Mouse (Mus musculus): ENCODE data around the gene Igf2bp3.

GRCm38 (mm10) chr6:49233356-49233755 lies 18.6 kb upstream of the Igf2bp3 start:
- TF ChIP-seq CTCF (IDR thresholded peaks at IDR 0.05; ENCODE audit: low read depth) (peak; percentile 64), EP300 (optimal IDR thresholded peaks at IDR 0.05) (no peak)
